Mouse (Mus musculus) liver, adult (tissue): Measurements from ENCODE around the gene Wdpcp.
A peak's percentile ranks its signal among the peaks of the same experiment; 100 is the strongest.

Source experiments
- GATA4 ChIP-seq: IDR thresholded peaks from 2 replicates; pipeline ENCODE4 v1.6.1; 2014; ENCODE audit warnings: mild to moderate bottlenecking, low read length; ENCODE audit not compliant: insufficient replicate concordance

Gene Wdpcp

DNA sequence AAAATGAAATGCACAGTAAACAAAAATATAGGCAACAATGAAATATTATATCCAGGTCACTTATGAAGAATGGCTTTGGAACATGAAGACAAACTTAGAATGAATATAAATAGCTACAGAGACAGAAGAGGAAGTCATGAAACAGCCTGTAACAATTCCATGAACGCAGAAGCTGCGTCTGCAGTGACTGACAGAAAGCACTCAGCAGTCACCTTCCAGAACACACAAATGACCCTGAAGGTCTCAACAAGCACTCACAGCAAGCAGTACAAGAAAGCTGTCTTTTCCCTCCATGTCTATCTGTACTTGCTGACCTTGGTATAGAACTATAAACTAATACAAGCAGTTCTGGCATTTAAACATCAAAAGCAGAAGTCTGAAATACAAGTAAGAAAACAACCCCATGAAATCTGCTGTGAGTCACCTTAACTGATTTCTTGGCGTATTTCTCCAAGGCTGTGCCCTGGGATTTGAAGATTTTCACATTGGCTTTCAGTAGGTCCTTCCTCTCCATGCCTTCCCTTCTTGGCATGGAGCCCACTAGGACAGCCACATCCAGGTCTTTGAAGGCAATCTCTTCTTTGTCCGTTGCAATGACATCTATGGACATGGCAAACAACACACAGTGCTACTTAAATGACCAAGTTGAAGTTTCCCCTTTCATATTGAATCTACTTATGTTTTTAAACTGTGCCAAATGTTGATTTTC, 8.3 kb upstream of the Wdpcp start:
- TF ChIP-seq GATA4: no peak

DNA sequence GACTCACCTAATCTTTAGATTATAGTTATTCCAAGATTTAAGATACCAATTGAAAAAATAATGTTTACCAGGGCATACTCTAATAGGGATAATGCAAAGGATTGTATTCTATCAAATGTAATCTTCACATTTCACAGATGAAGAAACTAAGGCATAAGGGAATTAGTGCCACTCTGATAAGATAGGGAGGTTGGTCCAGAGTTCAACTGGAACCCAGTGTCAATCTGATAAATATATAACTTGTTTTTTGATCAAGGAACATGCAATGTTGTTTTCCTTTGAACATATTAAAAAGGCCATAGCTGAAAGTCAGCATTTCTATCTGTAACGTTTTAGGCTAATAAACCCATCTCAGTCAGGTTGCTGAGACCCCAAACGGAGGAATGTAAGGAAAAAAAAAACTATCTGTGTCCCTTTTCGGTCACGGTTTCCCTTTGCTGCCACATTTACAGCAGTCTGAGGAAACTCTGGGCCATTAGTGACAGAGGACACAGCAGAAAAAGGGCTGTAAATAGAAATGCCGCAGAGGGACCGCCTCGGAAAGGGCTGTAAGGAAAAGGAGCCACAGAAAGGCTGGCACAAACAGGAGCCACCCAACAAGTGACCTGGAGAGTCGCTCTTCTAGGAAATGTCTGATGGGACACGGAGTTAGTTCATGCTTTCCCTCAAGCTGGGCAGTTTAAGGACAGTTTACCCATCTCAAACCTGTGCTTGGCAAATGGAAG, 7.2 kb upstream of the Wdpcp start:
- peak; percentile 81 for TF ChIP-seq GATA4

DNA sequence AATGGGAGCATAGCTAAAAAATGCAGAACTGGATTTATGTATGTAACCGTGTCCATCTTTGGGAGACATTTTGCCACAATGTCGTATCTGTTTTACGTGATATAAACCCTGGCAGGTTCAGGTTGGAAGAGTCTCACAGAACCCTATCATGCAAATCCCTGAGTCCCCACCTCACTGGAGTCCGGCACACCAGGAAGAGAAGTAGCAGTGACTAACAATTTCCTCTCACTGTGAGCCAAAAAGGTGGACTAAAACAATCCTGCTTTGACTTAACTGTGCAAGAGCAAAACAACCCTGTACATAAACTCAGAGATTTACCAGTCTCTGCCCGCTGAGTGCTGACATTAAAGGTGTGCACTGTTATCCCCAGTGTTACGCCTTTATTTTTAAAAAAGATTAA, 5.1 kb upstream of the Wdpcp start:
- no peak for TF ChIP-seq GATA4

DNA sequence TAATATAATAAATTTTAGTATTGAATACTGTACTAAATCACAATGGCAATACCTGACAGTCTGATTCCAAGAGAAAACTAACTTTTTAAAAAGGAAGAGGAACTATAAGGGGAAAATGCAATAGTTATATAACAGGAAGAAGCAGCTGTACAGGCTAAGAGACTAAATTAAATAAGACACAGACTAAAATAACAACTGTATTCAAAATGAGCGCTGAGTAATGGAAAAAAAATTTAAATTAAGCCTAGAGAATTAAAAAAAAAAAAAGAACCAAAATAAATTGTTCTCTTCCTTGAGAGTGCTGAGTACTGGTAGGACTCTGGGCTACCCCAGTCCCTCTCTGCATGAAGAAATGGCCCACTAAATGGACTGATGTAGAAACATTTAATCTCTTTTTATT, 4.3 kb upstream of the Wdpcp start:
- TF ChIP-seq GATA4: no peak

DNA sequence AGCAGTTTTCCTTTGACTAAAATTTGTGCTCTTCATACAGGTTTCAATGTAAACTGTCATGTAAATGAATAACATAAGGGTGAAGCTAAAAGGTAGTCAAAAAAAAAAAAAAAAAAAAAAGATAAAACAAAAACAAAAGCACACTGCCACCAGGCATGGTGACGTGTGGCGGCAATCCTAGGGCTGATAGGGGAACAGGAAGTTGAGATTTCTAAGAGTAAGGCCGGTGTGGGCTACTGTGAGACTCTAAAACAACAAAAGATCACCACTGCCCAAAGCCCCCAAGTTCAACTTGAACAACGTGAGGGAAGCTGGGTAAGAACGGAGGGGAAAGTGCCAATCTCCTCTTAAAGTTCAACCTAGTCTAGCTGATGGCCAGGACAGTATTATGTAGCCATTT, 3.0 kb upstream of the Wdpcp start:
- TF ChIP-seq GATA4: no peak

DNA sequence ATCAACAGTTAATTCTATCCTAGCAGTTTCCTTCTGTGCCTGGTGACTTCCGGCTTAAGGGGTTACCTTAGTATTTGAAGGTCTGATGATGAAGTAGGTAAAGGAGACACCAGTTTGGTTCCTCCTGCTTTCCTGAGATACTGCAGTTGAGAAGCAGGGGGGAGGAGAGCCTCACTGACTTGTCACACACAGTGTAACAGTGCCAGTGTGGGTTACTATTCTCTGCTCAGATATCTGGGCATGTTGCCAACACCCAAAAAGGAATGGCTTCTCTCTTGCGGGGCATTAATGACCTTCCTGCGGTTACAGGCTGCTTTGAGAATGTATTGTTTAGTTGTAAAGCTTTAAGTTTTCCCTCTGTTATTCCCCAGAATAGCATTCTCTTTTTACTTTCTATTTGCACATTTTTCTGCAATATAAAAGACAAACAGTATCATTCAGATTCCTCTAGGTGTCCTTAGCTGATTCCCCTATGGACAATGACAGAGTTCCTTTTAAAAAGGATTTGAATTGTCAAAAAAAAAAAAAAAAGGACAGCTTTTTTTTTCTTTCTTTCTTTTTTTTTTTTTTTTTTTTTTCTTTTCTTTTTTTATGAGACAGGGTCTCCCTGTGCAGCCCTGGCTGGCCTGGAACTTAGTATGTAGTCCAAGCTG, 2.5 kb upstream of the Wdpcp start:
- TF ChIP-seq GATA4: no peak

DNA sequence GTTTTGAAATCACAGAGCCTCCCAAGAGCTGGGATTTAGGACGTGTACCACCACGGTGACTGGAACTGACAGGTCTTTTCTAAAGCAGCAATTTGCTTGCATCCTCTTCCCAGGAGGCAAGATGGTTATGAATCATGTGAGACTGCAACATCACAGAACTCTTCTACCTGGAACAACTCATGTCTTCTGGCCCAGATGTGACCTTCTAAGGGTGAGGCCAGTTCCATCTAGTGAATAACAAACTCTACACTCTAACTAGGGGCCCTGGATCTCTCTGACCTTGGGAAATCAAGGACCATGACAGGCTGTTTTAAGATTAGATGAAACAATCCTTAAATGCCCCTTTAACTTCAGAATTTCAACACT, 1.9 kb upstream of the Wdpcp start:
- TF ChIP-seq GATA4: no peak

DNA sequence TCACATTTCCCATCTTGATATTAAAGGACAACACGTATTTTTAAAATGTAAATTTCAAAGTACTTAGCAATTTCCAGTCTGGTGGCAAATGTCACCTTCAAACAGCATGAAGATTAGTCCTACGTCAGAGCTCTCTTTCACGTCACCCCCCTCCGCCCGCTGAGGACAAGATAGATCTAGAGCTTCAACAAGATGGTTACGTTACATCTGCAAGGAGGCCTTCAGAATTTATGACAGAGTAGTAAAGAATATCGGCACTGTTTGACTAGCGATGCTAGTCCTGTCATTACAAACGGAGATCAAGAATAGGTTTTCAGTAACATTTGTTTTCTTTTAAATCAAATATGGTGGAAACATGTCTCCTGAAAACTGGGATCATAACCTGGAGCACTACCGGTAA, 1.1 kb upstream of the Wdpcp start:
- TF ChIP-seq GATA4: no peak

DNA sequence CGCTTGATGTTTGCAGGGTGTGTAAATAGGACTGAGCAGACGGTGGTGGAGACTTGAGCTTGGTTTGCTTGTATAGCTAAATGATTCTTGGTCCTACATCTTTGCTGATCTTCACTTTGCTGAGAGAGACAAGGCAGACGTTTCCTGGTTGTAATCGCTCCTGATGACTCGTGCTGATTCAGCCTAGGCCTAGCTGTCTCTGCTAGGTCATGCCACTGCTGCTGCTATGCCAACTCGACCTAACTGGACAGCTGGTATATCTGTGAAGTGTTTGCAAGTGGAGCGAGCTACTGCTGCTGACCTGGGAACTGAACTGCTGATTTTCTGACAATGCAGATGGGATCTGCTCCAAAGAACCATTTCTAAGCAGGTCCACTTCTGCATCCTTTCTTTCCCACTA, 9.4 kb downstream of the Wdpcp start:
- TF ChIP-seq GATA4: no peak

DNA sequence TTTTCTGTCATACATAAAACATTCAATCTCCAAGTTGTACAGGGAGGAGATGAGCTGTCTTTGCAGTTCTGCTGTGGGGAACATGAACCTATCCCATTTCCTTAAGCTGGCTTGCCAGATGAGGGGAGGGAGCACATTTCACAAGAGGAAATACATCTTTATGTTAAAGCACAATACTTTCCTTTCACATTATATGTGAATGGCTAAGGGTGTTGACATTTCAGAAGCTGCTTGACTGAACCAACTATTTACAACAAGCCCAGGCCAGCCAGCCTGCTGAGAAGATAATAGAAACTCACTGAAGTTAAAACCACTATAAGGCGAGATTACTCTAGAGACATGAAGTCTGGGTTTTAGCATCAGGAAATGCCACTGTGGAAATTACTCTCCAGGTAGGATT, 11.3 kb downstream of the Wdpcp start:
- no peak for TF ChIP-seq GATA4

DNA sequence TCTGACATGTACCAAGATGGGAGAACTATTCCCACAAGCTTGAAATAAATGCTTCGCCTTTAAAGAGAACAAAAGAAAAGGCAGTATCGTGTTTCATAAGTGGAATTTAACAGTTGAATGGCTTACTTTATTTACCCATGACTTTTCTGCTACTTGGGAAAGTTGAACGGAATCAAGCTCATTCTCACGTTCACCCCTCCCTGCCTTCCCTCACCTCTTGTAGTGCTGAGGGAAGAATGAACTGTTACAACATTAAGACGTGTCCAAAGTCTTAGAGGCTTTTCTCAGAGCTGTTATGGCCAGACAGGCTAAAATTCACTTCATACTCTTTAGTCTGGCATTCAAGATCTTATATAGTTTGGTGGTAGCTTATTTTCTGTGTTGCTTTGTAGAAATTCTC, 30.5 kb downstream of the Wdpcp start:
- no peak for TF ChIP-seq GATA4

DNA sequence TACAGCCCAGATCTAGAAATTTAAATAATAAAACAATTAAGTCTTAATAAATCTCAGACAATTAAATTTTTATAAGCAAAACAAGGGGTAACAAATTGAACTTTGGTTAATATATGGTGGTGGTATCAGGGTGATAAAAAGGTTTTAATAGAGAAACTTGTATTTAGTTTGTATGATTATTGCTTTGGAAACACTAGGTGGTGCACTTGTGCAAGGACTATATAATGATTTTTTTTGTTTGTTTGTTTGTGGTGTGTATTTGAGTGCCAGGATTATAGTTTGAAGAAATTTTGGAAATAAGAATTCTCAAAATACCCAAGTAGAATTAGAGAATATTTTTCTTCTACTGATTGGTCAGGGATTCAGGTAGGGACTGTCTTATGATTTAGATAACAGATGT, 43.9 kb downstream of the Wdpcp start:
- TF ChIP-seq GATA4: no peak

DNA sequence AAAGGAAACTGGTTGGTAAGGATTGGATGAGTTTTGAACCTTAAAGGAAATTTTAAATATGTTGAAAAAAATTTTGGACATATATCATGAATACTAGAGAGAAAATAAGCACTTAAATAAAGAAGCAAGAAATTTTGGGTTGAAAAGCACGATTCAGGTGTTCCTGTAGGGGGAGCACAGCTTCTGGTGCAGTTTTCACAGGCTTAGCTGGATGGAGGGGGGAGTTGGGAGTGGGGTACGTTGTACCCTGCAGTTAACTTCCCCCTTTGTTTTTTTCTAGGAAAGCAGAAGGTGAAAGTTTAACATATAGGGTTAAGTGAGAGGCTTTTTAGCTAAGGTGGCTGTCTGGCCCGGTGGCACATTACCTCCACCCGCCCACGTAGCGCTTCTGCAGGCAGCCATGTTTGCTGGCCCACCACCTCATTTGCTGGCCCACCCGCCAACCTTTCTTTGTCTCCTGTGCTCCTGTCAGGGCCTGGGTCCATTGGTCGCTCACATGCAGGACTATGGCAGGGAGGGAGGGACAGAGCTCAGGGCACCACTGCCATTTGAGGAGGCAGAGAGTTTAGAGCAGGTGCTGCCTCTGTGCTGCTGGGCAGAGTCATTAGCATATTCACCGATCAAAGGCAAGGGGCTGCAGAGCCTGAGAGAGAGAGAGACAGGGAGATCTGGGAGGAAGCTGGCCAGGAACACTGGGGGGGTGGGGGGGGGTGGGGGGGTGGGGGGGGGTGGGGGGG, 62.3 kb downstream of the Wdpcp start:
- TF ChIP-seq GATA4: no peak

DNA sequence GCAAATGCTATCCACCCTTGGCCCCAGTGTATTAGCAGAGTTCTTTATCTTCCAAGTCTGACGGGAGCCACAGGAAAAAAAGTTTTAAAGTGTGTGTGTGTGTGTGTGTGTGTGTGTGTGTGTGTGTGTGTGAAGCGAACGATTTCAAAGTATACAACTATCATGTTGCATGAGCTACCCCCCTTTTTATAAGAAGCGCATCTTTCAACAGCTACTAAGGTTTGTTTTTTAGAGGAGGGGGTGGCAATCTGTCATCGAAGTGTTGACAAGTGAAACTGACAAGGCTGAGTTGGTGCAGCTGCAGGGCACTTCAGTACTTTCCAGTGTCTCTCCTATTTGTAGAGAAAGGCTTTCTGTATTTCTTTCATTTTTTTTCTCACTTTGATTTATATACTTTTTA, 66.3 kb downstream of the Wdpcp start:
- no peak for TF ChIP-seq GATA4

DNA sequence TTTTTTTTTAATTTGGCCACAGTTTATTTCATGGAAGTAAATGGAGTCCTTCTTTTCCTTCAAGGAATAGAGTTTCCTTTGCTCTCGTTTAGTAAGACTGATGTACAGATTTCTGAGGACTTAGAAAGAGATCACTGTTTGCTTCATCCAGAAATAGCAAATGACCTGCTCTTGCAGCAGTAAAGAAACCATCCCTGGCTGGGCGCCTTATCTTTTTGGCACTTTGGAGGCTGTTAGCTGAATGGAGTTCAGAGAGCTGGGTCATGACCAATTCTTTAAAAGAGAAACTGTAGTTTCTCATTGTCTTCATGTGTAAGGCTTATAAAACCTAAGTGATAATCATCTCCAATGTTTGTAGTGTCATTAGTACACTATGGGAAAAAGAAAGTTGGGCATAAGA, 67.5 kb downstream of the Wdpcp start:
- no peak for TF ChIP-seq GATA4

DNA sequence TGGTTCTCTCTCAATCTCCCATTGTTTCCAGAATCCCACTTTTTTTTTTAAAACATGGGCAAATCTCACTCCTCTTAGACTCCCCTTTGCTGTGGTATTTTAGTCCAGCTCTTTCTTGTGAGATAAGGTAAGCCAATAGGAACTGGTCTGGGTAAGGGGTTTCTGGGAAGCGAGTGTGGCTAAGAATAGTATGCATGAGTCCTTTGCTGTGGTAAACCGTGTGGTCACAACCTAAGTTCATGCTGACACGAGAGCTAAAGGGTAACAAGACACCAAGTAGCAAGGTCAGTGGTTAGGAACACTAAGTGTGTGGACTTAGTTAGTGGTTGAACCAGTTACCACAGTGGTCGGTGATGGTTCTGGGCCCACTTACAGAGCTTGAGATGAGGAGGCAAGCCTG, 72.2 kb downstream of the Wdpcp start:
- no peak for TF ChIP-seq GATA4

DNA sequence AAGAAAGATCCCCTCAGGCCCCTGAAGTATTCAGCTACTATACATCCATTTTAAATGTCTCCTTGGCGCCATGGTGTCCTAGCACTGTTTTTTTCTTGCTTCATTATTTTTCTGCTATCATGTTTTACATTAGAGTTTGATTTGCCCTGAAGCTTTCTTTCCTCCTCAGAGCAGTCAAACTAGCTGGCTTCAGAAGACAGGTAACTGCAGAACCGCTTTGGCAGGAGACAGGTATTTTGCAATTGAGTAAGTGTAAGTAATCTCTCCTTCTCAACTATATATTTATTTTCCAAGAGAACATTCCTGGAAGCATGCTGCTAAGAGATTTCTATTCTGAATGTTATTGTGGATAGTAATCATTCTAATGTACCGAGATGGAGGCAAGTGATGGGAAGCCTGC, 74.1 kb downstream of the Wdpcp start:
- no peak for TF ChIP-seq GATA4

DNA sequence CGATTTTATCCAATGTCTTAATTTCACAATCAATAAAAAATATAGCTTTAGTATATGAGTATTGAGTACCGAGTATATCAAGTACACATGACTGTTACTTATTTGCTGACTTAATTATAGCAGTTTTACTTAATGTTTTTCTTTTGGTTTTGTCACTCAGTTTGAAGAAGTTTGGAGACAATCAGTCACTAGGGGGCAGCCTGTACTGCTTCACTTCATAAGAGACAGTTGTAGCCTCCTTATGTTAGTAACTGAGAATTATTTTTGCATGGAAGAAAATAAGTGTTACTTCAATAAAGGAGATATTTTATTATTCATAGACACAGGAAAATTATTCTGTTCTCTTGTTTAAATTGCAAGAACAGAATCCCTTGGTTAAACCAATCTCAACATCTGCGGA, 87.0 kb downstream of the Wdpcp start:
- TF ChIP-seq GATA4: no peak
